Mouse (Mus musculus) stomach, embryonic 14.5 days (tissue): ENCODE measurements around the gene Rpl32. TPM values are rescaled to one million over a fixed set of nuclear protein-coding genes. Genes with fewer than 3 reads are reported as not detected.

ENCODE experiments used
- ATAC-seq: fragments of 200-750 bp; cut with Nextera tagmentation; 2 replicates; pipeline ENCODE4 v1.8.0; 2017; ENCODE audit warnings: low read depth, moderate TSS enrichment; ENCODE audit not compliant: insufficient number of reproducible peaks, insufficient read depth, low FRiP score
- H3K27ac ChIP-seq: fragments of 300-500 bp; sonication (generic); 2 replicates; pipeline ENCODE4 v1.5.1; 2014; ENCODE audit warnings: mild to moderate bottlenecking, low read length, moderate library complexity, mixed read lengths
- H3K27me3 ChIP-seq: fragments of 300-500 bp; sonication (generic); 2 replicates; pipeline ENCODE4 v1.6.1; 2014; ENCODE audit warnings: low read length, control low read depth, mixed read lengths; ENCODE audit not compliant: control insufficient read depth, insufficient read depth
- H3K36me3 ChIP-seq: fragments of 300-500 bp; sonication (generic); 2 replicates; pipeline ENCODE4 v1.6.1; 2014; ENCODE audit warnings: mild to moderate bottlenecking, control low read depth, low read length, moderate library complexity, mixed read lengths; ENCODE audit not compliant: control insufficient read depth, insufficient read depth
- H3K4me1 ChIP-seq: fragments of 300-500 bp; sonication (generic); 2 replicates; pipeline ENCODE4 v1.6.1; 2014; ENCODE audit warnings: low read length, control low read depth, mixed read lengths; ENCODE audit not compliant: control insufficient read depth, insufficient read depth
- H3K4me2 ChIP-seq: fragments of 300-500 bp; sonication (generic); replicated peaks from 2 replicates; pipeline ENCODE4 v1.6.1; 2014; ENCODE audit warnings: low read depth, low read length, control low read depth
- H3K4me3 ChIP-seq: fragments of 300-500 bp; sonication (generic); 2 replicates; pipeline ENCODE4 v1.5.1; 2014; ENCODE audit warnings: low read depth, low read length, control low read depth
- H3K9ac ChIP-seq: fragments of 300-500 bp; sonication (generic); replicated peaks from 2 replicates; pipeline ENCODE4 v1.6.1; 2014; ENCODE audit warnings: low read depth, mild to moderate bottlenecking, control low read depth, low read length, moderate library complexity, mixed read lengths
- H3K9me3 ChIP-seq: fragments of 300-500 bp; sonication (generic); 2 replicates; pipeline ENCODE4 v1.6.1; 2016; ENCODE audit warnings: low read depth, low read length, control low read depth; ENCODE audit not compliant: control insufficient read depth
- WGBS: fragments of 180-500 bp; shearing (Covaris S2); extraction: QIAGEN DNeasy Blood & Tissue Kit; methylation state at CpG from one replicate; pipeline ENCODE4 v1.1.7; 2014; 5-methylcytosine and 5-hydroxymethylcytosine counted together
- microRNA-seq: library from miRNA; unstranded; fragments of <30 nt; microRNA quantifications from one replicate; pipeline ENCODE4, GENCODE M21; 2016
- polyA plus RNA-seq: library from polyadenylated mRNA; unstranded; fragments of >200 nt; fragmentation: Nextera tagmentation; extraction: Ambion mirVana; gene quantifications from 2 replicates; pipeline ENCODE4 v1.2.1, GENCODE M21; 2014

Rpl32 gene
- polyA plus RNA-seq, 1 experiment from 2014 or later, result 2,736 TPM

GRCm38 (mm10) chr6:115758981-115759435 is 49.5 kb downstream of the Rpl32 start:
- no peak for ATAC-seq
- H3K9ac ChIP-seq, result no peak overlapping the region
- H3K4me1 ChIP-seq, result 0 out of 2 replicates have a peak, but pooled peaks cover 9% of the 10 kb centered on the region
- H3K9me3 ChIP-seq, result no peaks in the 10 kb centered on the region
- H3K27me3 ChIP-seq, result no peaks in the 10 kb centered on the region
- no peak overlapping the region; the same call in 1 of the 2 replicates for H3K27ac ChIP-seq
- no peak overlapping the region for H3K4me2 ChIP-seq
- no peaks in the 10 kb centered on the region for H3K36me3 ChIP-seq
- WGBS, result 53% methylated on average over 7 of the region's 9 CpGs
- H3K4me3 ChIP-seq, result no peak overlapping the region

DNA sequence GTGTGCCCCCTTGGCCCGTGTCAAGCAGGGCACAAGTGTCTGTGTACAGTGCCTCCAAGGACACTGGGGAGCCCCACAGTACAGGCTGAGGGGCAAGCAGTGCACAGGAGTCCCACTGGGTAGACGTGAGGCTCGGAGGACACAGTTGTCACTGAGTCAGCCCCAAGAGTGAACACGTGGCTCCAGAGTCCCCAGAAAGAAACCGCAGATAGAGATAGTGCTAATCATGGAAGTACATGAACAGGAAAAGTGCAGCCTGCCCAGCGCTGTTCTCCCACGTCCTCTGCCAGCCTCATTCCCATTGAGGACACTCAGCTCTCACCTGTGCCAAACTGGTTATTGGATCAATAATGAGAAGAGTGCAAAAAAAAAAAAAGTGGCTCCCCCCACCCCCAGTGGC is 53.0 kb downstream of the Rpl32 start:
- Histone ChIP-seq H3K36me3 (no peaks in the 10 kb centered on the region), H3K9me3 (no peaks in the 10 kb centered on the region), H3K4me2 (no peak overlapping the region), H3K4me3 (no peak overlapping the region), H3K27ac (no peak overlapping the region), H3K9ac (no peak overlapping the region), H3K4me1 (no peaks in the 10 kb centered on the region), H3K27me3 (no peaks in the 10 kb centered on the region)
- WGBS, result 71% methylated on average over 7 of the region's 7 CpGs
- ATAC-seq, result no peak; the same call in 1 of the 2 replicates

Small RNAs within 50 kb of the gene (microRNA-seq; reads per million reads assigned to microRNA genes)
- gene Mir7660, result not detected

Other genes starting within 250 kb of the Rpl32 start
- gene Mkrn2os, start 216.2 kb downstream of the Rpl32 start, polyA plus RNA-seq, result 7.0 and 7.9 TPM in 2 replicates
- 32.5 and 33.5 TPM in 2 replicates for gene Mkrn2, start 206.8 kb downstream of the Rpl32 start, polyA plus RNA-seq
- gene Raf1, start 132.1 kb downstream of the Rpl32 start, polyA plus RNA-seq, result 129 and 131 TPM in 2 replicates
- gene Tmem40, start 46.3 kb downstream of the Rpl32 start, polyA plus RNA-seq, result 3.3 and 4.8 TPM in 2 replicates
- gene Cand2, start 34.2 kb downstream of the Rpl32 start, polyA plus RNA-seq, result 27.7 and 31.0 TPM in 2 replicates
- 0.87 and 0.91 TPM in 2 replicates for gene Efcab12, start 29.7 kb upstream of the Rpl32 start, polyA plus RNA-seq
- 16.4 and 20.6 TPM in 2 replicates for gene Mbd4, start 44.6 kb upstream of the Rpl32 start, polyA plus RNA-seq
- gene Ift122, start 44.7 kb upstream of the Rpl32 start, polyA plus RNA-seq, result 22.2 and 23.9 TPM in 2 replicates
- 0.25 TPM in 1 of 2 replicates, not detected in the other for gene Rho, start 123.0 kb upstream of the Rpl32 start, polyA plus RNA-seq
- gene H1foo, start 136.2 kb upstream of the Rpl32 start, polyA plus RNA-seq, result not detected in 2 replicates
- 43.1 and 44.5 TPM in 2 replicates for gene Plxnd1, start 186.3 kb upstream of the Rpl32 start, polyA plus RNA-seq